Mouse (Mus musculus) C2C12 (cell line): ENCODE data around the gene Ccs.

Experiments used
- CTCF ChIP-seq: IDR thresholded peaks from one replicate; pipeline ENCODE4 v1.5.1; 2011; ENCODE audit not compliant: control insufficient read depth, insufficient read depth, insufficient read length
- FOSL1 ChIP-seq: IDR thresholded peaks from one replicate; pipeline ENCODE4 v1.8.0; 2011; ENCODE audit warnings: mild to moderate bottlenecking, low read length; ENCODE audit not compliant: poor library complexity, insufficient read depth, severe bottlenecking
- MAX ChIP-seq: IDR thresholded peaks from one replicate; pipeline ENCODE4 v1.6.1; 2011; ENCODE audit warnings: mild to moderate bottlenecking, control low read depth
- USF1 ChIP-seq: IDR thresholded peaks from one replicate; pipeline ENCODE4 v1.6.1; 2011; ENCODE audit warnings: low read depth, mild to moderate bottlenecking, control low read depth, moderate library complexity

DNA sequence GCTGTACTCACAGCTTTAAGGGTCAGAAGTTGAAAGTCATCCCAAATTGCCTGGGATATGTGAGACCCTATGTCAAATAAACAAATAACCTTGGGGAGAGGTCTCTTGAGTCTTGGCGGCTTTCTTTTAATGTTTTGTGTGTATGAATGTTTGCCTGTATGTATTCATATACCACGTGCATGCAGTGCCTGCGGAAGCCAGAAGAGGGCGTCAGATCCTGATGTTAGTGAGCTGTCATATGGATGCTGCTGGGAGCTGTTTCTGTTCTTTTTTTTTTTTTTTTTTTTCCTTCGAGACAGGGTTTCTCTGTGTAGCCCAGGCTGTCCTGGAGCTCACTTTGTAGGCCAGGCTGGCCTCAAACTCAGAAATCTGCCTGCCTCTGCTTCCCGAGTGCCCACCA is 26.1 kb downstream of the Ccs start:
- no peak for TF ChIP-seq CTCF
- no peak for TF ChIP-seq FOSL1
- no peak for TF ChIP-seq MAX
- no peak for TF ChIP-seq USF1
